Mouse (Mus musculus): ENCODE measurements around the gene Zmym5. TPM values are rescaled to one million over a fixed set of nuclear protein-coding genes. Genes with fewer than 3 reads are reported as not detected.
A peak's percentile ranks its signal among the peaks of the same experiment; 100 is the strongest.
"Not testable (repeated sequence)": the region's sequence is repeated elsewhere in the genome, so short reads cannot be mapped to it uniquely, and the experiment has no call there.

The Zmym5 gene
- total and polyA plus RNA-seq, 3 experiments = 5.4 to 21.6 (median 19.2) TPM

DNA sequence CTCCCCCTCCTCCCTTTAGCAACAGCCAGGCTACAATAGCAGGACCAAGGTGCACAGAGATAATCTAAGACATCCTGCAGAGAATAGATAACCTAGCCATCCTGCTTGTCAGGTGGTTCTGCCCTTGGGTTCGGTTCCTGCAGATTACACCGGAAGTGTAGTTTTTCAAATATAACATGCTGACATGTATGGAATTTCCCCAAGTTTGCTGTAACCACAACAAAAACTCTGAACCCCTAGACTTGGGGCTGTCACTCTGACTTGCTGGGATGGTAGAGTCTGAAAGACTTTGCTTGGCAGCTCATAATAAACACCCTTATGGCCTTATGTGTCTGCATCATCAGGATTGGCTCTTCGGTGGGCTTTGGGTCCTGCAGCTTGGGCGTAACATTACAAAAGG, 5.0 kb upstream of the Zmym5 start:
- peaks cover 12% of the 10 kb centered on the region for H3K36me3 ChIP-seq (ENCODE audit: control insufficient read depth, insufficient read depth, low read length)
- peaks cover 6% of the 10 kb centered on the region for H3K4me1 ChIP-seq (ENCODE audit: control insufficient read depth, insufficient read depth, low read length)
- no peaks in the 10 kb centered on the region for H3K79me2 ChIP-seq (replicated peaks; ENCODE audit: control insufficient read depth, insufficient read depth, low read length)
- intact Hi-C loops (cut with DNase I) = no loop called here
- WGBS = 77% methylated on average over 4 of the region's 4 CpGs
- no peak overlapping the region for H3K4me3 ChIP-seq
- H3K27me3 ChIP-seq (ENCODE audit: control insufficient read depth, insufficient read depth, low read length) = no peaks in the 10 kb centered on the region
- H3K9ac ChIP-seq (ENCODE audit: low read depth, low read length) = no peak overlapping the region
- no peak overlapping the region for H3K27ac ChIP-seq
- no peak for TF ChIP-seq POLR2A (IDR thresholded peaks at IDR 0.05; ENCODE audit: insufficient read depth, low read depth, low read length)
- TF ChIP-seq CTCF (IDR thresholded peaks at IDR 0.05) = no peak
- no peak for TF ChIP-seq EP300 (IDR thresholded peaks at IDR 0.05; ENCODE audit: insufficient read depth, low read depth, low read length)
- DNase-seq = no peak

DNA sequence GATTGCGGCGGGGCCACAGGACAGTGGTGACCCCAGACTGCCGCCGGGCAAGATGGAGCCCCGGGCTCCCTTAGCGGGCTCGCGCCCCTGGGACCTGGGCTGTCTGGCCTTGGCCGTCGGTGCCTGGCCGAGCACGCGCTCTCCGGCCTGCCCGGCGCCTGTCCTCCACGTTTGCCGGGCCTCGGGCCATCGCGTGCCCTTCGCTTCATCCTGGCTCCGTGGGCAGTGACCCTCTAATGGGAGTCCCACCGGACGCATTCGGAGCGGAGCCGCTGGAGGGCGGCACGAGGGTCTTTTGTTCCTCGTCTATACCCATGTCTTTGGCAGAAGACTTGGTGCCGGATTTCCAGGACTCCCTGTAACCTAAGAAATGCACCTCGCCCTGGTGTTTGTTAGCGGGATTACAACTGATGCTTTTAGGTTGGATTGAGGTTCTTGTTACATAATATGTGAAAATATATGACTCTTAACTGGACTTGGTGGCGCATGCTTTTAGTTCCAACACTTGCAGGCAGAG, 1.1 kb upstream of the Zmym5 start:
- Histone ChIP-seq H3K79me2 (replicated peaks; ENCODE audit: control insufficient read depth, insufficient read depth, low read length) (peaks cover 1% of the 10 kb centered on the region; the same call in 1 of the 2 replicates), H3K36me3 (ENCODE audit: control insufficient read depth, insufficient read depth, low read length) (peaks cover 31% of the 10 kb centered on the region), H3K9ac (ENCODE audit: low read depth, low read length) (peak overlapping the region; percentile 76), H3K27me3 (ENCODE audit: control insufficient read depth, insufficient read depth, low read length) (no peaks in the 10 kb centered on the region), H3K4me1 (ENCODE audit: control insufficient read depth, insufficient read depth, low read length) (peaks cover 6% of the 10 kb centered on the region), H3K4me3 (peak overlapping the region; percentile 55), H3K27ac (peak overlapping the region; percentile 91)
- peak; percentile 81 to 82 for DNase-seq
- peak; percentile 35; the same call in 1 of the 2 replicates for TF ChIP-seq POLR2A (IDR thresholded peaks at IDR 0.05; ENCODE audit: insufficient read depth, low read depth, low read length)
- TF ChIP-seq CTCF (IDR thresholded peaks at IDR 0.05) = peak; percentile 79
- TF ChIP-seq EP300 (IDR thresholded peaks at IDR 0.05; ENCODE audit: insufficient read depth, low read depth, low read length) = 0 out of 2 replicates have a peak, but pooled peaks have one; percentile 16
- under 1% methylated on average over 33 of the region's 35 CpGs for WGBS
- intact Hi-C loops (cut with DNase I) = loop anchor here (2.0 kb wide), 1 partner anchor 72 kb away; no protein-coding TSS in a partner anchor

DNA sequence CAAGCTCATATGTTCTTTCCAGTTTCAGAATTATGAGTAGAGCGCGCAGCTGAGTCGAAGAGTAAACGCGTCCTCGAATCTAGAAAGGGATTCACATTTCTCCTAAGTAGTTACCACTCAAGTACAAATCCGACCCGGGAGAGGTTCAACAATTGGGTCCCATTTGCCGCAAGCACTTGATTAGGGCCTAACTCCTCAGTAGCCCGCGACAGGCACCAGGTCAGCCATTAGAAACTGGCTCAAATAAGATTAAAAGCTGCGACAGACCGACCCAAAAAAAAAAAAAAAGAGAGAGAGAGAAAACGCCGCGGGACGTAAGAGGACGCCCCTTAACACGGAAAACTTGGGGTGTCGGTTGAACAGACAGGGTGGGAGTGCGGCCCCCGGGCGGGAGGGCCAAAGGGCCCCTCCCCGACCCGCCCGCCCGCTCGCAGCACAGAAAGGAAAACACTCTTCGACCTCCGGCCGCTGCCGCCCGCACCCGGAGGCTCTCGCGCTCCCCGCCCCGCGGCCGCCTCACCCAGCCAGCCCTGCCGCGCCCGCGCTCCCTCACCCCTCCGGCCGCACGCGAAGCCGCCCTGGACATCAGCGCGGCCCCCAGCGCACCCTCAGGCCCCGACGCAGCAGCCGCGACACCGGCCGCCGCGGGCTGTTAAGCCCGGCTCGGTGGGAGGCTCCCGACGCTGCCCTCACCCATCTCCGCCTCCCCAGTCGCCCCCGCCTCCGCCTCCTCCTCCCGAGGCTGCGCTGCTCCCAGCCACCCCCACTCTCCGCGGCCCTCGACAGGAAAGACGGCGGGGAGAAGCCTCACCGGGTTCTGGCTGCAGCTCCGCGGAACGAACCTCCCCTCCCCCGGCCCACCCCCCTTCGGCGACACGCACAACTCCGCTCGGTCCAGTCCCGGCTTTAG, 480 bp downstream of the Zmym5 start:
- Histone ChIP-seq H3K27ac (peak overlapping the region; percentile 89), H3K4me3 (peak overlapping the region; percentile 67), H3K9ac (ENCODE audit: low read depth, low read length) (peak overlapping the region; percentile 94), H3K36me3 (ENCODE audit: control insufficient read depth, insufficient read depth, low read length) (peaks cover 31% of the 10 kb centered on the region)
- peak; percentile 76 to 83 for DNase-seq
- H3K4me1 ChIP-seq (ENCODE audit: control insufficient read depth, insufficient read depth, low read length); H3K27me3 ChIP-seq (ENCODE audit: control insufficient read depth, insufficient read depth, low read length); H3K79me2 ChIP-seq (replicated peaks; ENCODE audit: control insufficient read depth, insufficient read depth, low read length): not testable (repeated sequence)
- intact Hi-C loops (cut with DNase I) = loop anchor here (2.0 kb wide), 1 partner anchor 32 kb away; the partner anchor contains the start of gene Pspc1
- under 1% methylated on average over 35 of the region's 86 CpGs for WGBS

DNA sequence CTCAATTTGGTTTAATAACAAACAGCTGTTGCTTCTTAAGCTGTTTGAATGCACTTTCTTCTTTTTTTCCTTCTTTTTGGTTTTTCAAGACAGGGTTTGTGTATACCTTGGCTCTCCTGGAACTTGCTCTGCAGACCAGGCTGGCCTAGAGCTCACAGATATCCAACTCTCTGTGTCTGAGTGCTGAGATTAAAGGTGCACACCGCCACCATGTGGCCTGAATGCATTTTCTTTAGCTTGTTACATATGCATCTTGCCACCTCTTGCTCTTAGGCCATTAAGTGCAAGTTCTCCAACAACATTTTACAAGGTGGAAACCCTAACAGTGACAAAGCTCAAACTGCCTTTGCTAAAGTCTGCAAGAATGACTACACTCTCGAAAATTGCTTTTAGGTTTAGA, 18.3 kb downstream of the Zmym5 start:
- H3K9ac ChIP-seq (ENCODE audit: low read depth, low read length) = no peak overlapping the region
- H3K4me3 ChIP-seq = no peak overlapping the region
- H3K36me3 ChIP-seq (ENCODE audit: control insufficient read depth, insufficient read depth, low read length) = no peaks in the 10 kb centered on the region; the same call in 1 of the 2 replicates
- no peaks in the 10 kb centered on the region for H3K79me2 ChIP-seq (replicated peaks; ENCODE audit: control insufficient read depth, insufficient read depth, low read length)
- H3K27ac ChIP-seq = no peak overlapping the region
- peak; percentile 28 to 34 for DNase-seq
- intact Hi-C loops (cut with DNase I) = loop anchor here (5.0 to 10.0 kb wide), 3 partner anchors 106 to 418 kb away; no protein-coding TSS in a partner anchor
- no peaks in the 10 kb centered on the region for H3K4me1 ChIP-seq (ENCODE audit: control insufficient read depth, insufficient read depth, low read length)
- H3K27me3 ChIP-seq (ENCODE audit: control insufficient read depth, insufficient read depth, low read length) = no peaks in the 10 kb centered on the region
- TF ChIP-seq CTCF (IDR thresholded peaks at IDR 0.05) (peak; percentile 64), POLR2A (IDR thresholded peaks at IDR 0.05; ENCODE audit: insufficient read depth, low read depth, low read length) (no peak)
- WGBS = 38% methylated on average over 2 of the region's 2 CpGs

DNA sequence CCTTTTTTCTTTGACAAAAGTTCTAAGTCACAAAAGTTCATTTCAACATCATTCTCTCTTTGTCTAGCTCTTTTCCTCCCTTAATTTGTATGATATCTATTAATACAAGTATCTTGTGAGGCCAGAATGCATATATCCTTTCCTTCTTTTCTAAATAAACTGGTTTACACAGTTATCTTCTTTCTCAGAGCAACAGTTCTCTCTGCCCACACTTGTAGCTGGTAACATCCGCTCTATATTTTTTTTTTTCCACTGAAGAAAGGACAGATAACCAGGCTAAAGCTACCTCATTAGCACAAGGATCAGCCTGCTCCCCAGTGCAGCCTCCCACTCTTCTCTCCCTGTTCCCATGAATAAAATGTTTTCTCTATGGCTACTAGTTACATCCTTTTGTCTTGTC, 26.9 kb downstream of the Zmym5 start:
- WGBS = 61% methylated on average over 1 of the region's 1 CpGs
- intact Hi-C loops (cut with DNase I) = no loop called here
- Histone ChIP-seq H3K4me3 (no peak overlapping the region), H3K27me3 (ENCODE audit: control insufficient read depth, insufficient read depth, low read length) (no peaks in the 10 kb centered on the region), H3K27ac (no peak overlapping the region), H3K9ac (ENCODE audit: low read depth, low read length) (no peak overlapping the region), H3K36me3 (ENCODE audit: control insufficient read depth, insufficient read depth, low read length) (no peaks in the 10 kb centered on the region), H3K79me2 (replicated peaks; ENCODE audit: control insufficient read depth, insufficient read depth, low read length) (no peaks in the 10 kb centered on the region), H3K4me1 (ENCODE audit: control insufficient read depth, insufficient read depth, low read length) (no peaks in the 10 kb centered on the region)
- TF ChIP-seq EP300 (IDR thresholded peaks at IDR 0.05; ENCODE audit: insufficient read depth, low read depth, low read length) (no peak), CTCF (IDR thresholded peaks at IDR 0.05) (no peak), POLR2A (IDR thresholded peaks at IDR 0.05; ENCODE audit: insufficient read depth, low read depth, low read length) (no peak)
- no peak for DNase-seq

DNA sequence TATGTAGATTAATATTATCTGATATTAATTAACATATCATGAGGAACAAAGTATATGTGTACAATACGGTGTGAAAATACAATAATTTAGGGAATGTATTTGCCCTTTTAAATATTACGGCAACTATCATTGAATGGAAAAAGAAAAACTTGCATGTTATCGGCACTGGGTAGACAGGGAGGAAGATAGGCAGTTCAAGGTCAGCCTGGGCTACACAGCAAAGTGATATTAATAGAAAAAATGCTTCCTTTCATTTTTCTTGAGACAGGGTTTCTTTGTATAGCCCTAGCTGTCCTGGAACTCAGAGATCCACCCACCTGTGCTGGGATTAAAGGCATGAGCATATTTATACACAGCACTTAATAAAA, 32.6 kb downstream of the Zmym5 start:
- DNase-seq = no peak
- no peak overlapping the region for H3K9ac ChIP-seq (ENCODE audit: low read depth, low read length)
- 25% methylated on average over 3 of the region's 3 CpGs for WGBS

More for the DNA sequence above, 32.6 kb downstream of the Zmym5 start:
- H3K4me3 ChIP-seq = peak overlapping the region; percentile 97
- H3K79me2 ChIP-seq (replicated peaks; ENCODE audit: control insufficient read depth, insufficient read depth, low read length) = peaks cover 1% of the 10 kb centered on the region; the same call in 1 of the 2 replicates
- intact Hi-C loops (cut with DNase I) = loop anchor here (1.0 to 10.0 kb wide), 3 partner anchors 32 to 204 kb away; partner anchors contain the start of genes Cenpj, Mphosph8, Parp4 and Zmym5
- peak overlapping the region; percentile 92 for H3K27ac ChIP-seq
- H3K27me3 ChIP-seq (ENCODE audit: control insufficient read depth, insufficient read depth, low read length) = no peaks in the 10 kb centered on the region
- no peaks in the 10 kb centered on the region; the same call in 1 of the 2 replicates for H3K36me3 ChIP-seq (ENCODE audit: control insufficient read depth, insufficient read depth, low read length)
- peaks cover 5% of the 10 kb centered on the region; the same call in 1 of the 2 replicates for H3K4me1 ChIP-seq (ENCODE audit: control insufficient read depth, insufficient read depth, low read length)
- TF ChIP-seq POLR2A (IDR thresholded peaks at IDR 0.05; ENCODE audit: insufficient read depth, low read depth, low read length) (no peak), CTCF (IDR thresholded peaks at IDR 0.05) (no peak), EP300 (IDR thresholded peaks at IDR 0.05; ENCODE audit: insufficient read depth, low read depth, low read length) (no peak)

All from heart, adult 2 months (tissue).